Mouse (Mus musculus) gastrocnemius, postnatal 4 days (tissue): ENCODE measurements around the gene Slc9a2. TPM values are rescaled to one million over a fixed set of nuclear protein-coding genes. Genes with fewer than 3 reads are reported as not detected.
A peak's percentile ranks its signal among the peaks of the same experiment; 100 is the strongest.
"Not testable (repeated sequence)": the region's sequence is repeated elsewhere in the genome, so short reads cannot be mapped to it uniquely, and the experiment has no call there.

Source experiments
- DNase-seq, 2 experiments: peaks; one replicate each; pipeline ENCODE4 v3.0.0; 2021 to 2022; ENCODE audit warnings: low spot score in 2 of 2, mixed read lengths in 2 of 2
- long read RNA-seq, 2 experiments: library from polyadenylated mRNA; stranded (forward); transcript quantifications; one replicate each; pipeline ENCODE4 v2.0.0; 2021
- total RNA-seq, 2 experiments: library from RNA; stranded (reverse); gene quantifications; 2 replicates each; pipeline ENCODE4 v1.2.3; 2021

Slc9a2 gene
- total RNA-seq = 10 to 100 TPM; 18.4 to 21.5 TPM
- long read RNA-seq, experiment 1, full-length matches to known transcripts = 30 of 36 reads
- long read RNA-seq, experiment 1, partial matches to known transcripts = 1 of 36 reads
- long read RNA-seq, experiment 1, other reads (novel, unspliced or antisense) = 5 of 36 reads
- long read RNA-seq, experiment 2, full-length matches to known transcripts = 37 of 42 reads
- long read RNA-seq, experiment 2, partial matches to known transcripts = 2 of 42 reads
- long read RNA-seq, experiment 2, other reads (novel, unspliced or antisense) = 3 of 42 reads

- DNase-seq = no peak
These were observed at the start of gene Slc9a2 for GRCm38 (mm10) chr1:40680067-40680867. Slc9a2 (plus strand) TSS chr1:40680574.

- DNase-seq = no peak
These were observed 47.8 kb upstream of the Slc9a2 start for GRCm38 (mm10) chr1:40632407-40633062.

- DNase-seq = no peak
These were observed 45.8 kb upstream of the Slc9a2 start for GRCm38 (mm10) chr1:40634608-40635007.

GRCm38 (mm10) chr1:40648234-40648633, 32.1 kb upstream of the Slc9a2 start:
- DNase-seq = no peak

- DNase-seq = no peak
These were observed 29.4 kb upstream of the Slc9a2 start for GRCm38 (mm10) chr1:40650803-40651497.

GRCm38 (mm10) chr1:40657035-40657434, 23.3 kb upstream of the Slc9a2 start:
- no peak for DNase-seq

- peak in 1 of 2 experiments; percentile 40 for DNase-seq
These were observed 22.3 kb upstream of the Slc9a2 start for GRCm38 (mm10) chr1:40657978-40658496.

- DNase-seq = no peak
These were observed 21.4 kb upstream of the Slc9a2 start for GRCm38 (mm10) chr1:40659017-40659416.

GRCm38 (mm10) chr1:40659496-40659895, 20.9 kb upstream of the Slc9a2 start:
- DNase-seq = no peak

- DNase-seq = no peak
These were observed 19.5 kb upstream of the Slc9a2 start for GRCm38 (mm10) chr1:40660838-40661237.

- no peak for DNase-seq
These were observed 14.7 kb upstream of the Slc9a2 start for GRCm38 (mm10) chr1:40665401-40666370.

GRCm38 (mm10) chr1:40667442-40667841, 12.9 kb upstream of the Slc9a2 start:
- DNase-seq = not testable (repeated sequence)

- DNase-seq = no peak
These were observed 10.3 kb upstream of the Slc9a2 start for GRCm38 (mm10) chr1:40670025-40670424.

GRCm38 (mm10) chr1:40671490-40671889, 8.9 kb upstream of the Slc9a2 start:
- DNase-seq = no peak

- no peak for DNase-seq
These were observed 3.1 kb upstream of the Slc9a2 start for GRCm38 (mm10) chr1:40677306-40677705.

- DNase-seq = peak; percentile 30 to 41
These were observed 709 bp downstream of the Slc9a2 start for GRCm38 (mm10) chr1:40680868-40681698.

GRCm38 (mm10) chr1:40681699-40682510, 1.5 kb downstream of the Slc9a2 start:
- no peak for DNase-seq

GRCm38 (mm10) chr1:40694296-40694695, 13.9 kb downstream of the Slc9a2 start:
- no peak for DNase-seq
